Mouse (Mus musculus): Measurements from ENCODE around the gene Elf4. TPM values are rescaled to one million over a fixed set of nuclear protein-coding genes. Genes with fewer than 3 reads are reported as not detected.

The Elf4 gene
- polyA plus RNA-seq, 1 experiment, result not detected

- Histone ChIP-seq H3K4me3 (ENCODE audit: insufficient read depth, low read depth, low read length) (no peak overlapping the region), H3K27ac (ENCODE audit: insufficient read depth, low read depth, low read length) (no peak overlapping the region), H3K4me1 (ENCODE audit: control insufficient read depth, insufficient read depth, low read length) (peaks cover 10% of the 10 kb centered on the region)
- TF ChIP-seq CTCF (IDR thresholded peaks at IDR 0.05; ENCODE audit: insufficient read depth, low read depth, low read length), result no peak
- TF ChIP-seq POLR2A (IDR thresholded peaks at IDR 0.05; ENCODE audit: insufficient read depth, low read depth, low read length), result no peak
- WGBS, result 78% methylated on average over 4 of the region's 4 CpGs
These were observed 1.9 kb downstream of the Elf4 start for GRCm38 (mm10) chrX:48461006-48461405.

GRCm38 (mm10) chrX:48460496-48460895 lies 2.4 kb downstream of the Elf4 start:
- no peak for TF ChIP-seq CTCF (IDR thresholded peaks at IDR 0.05; ENCODE audit: insufficient read depth, low read depth, low read length)
- no peak for TF ChIP-seq POLR2A (IDR thresholded peaks at IDR 0.05; ENCODE audit: insufficient read depth, low read depth, low read length)
- Histone ChIP-seq H3K27ac (ENCODE audit: insufficient read depth, low read depth, low read length) (no peak overlapping the region), H3K4me1 (ENCODE audit: control insufficient read depth, insufficient read depth, low read length) (peaks cover 10% of the 10 kb centered on the region), H3K4me3 (ENCODE audit: insufficient read depth, low read depth, low read length) (no peak overlapping the region)
- WGBS, result 90% methylated on average over 7 of the region's 7 CpGs

GRCm38 (mm10) chrX:48456956-48457355 lies 6.0 kb downstream of the Elf4 start:
- TF ChIP-seq POLR2A (IDR thresholded peaks at IDR 0.05; ENCODE audit: insufficient read depth, low read depth, low read length), result no peak
- TF ChIP-seq CTCF (IDR thresholded peaks at IDR 0.05; ENCODE audit: insufficient read depth, low read depth, low read length), result no peak
- WGBS, result 70% methylated on average over 6 of the region's 6 CpGs
- Histone ChIP-seq H3K4me3 (ENCODE audit: insufficient read depth, low read depth, low read length) (no peak overlapping the region), H3K4me1 (ENCODE audit: control insufficient read depth, insufficient read depth, low read length) (peaks cover 6% of the 10 kb centered on the region; the same call in 1 of the 2 replicates), H3K27ac (ENCODE audit: insufficient read depth, low read depth, low read length) (no peak overlapping the region)

- 43% methylated on average over 9 of the region's 9 CpGs for WGBS
- TF ChIP-seq CTCF (IDR thresholded peaks at IDR 0.05; ENCODE audit: insufficient read depth, low read depth, low read length) (no peak), POLR2A (IDR thresholded peaks at IDR 0.05; ENCODE audit: insufficient read depth, low read depth, low read length) (no peak)
These were observed 7.9 kb downstream of the Elf4 start for GRCm38 (mm10) chrX:48455018-48455417.

GRCm38 (mm10) chrX:48454495-48454878 lies 8.4 kb downstream of the Elf4 start:
- Histone ChIP-seq H3K27ac (ENCODE audit: insufficient read depth, low read depth, low read length) (no peak overlapping the region), H3K4me1 (ENCODE audit: control insufficient read depth, insufficient read depth, low read length) (peaks cover 6% of the 10 kb centered on the region; the same call in 1 of the 2 replicates), H3K4me3 (ENCODE audit: insufficient read depth, low read depth, low read length) (peak overlapping the region; percentile 34)
- TF ChIP-seq POLR2A (IDR thresholded peaks at IDR 0.05; ENCODE audit: insufficient read depth, low read depth, low read length) (no peak), CTCF (IDR thresholded peaks at IDR 0.05; ENCODE audit: insufficient read depth, low read depth, low read length) (no peak)
- WGBS, result 27% methylated on average over 21 of the region's 21 CpGs

More at GRCm38 (mm10) chrX:48455018-48455417, 7.9 kb downstream of the Elf4 start:
- Histone ChIP-seq H3K4me1 (ENCODE audit: control insufficient read depth, insufficient read depth, low read length) (peaks cover 6% of the 10 kb centered on the region; the same call in 1 of the 2 replicates), H3K27ac (ENCODE audit: insufficient read depth, low read depth, low read length) (no peak overlapping the region), H3K4me3 (ENCODE audit: insufficient read depth, low read depth, low read length) (no peak overlapping the region)

- TF ChIP-seq CTCF (IDR thresholded peaks at IDR 0.05; ENCODE audit: insufficient read depth, low read depth, low read length), result no peak
- TF ChIP-seq POLR2A (IDR thresholded peaks at IDR 0.05; ENCODE audit: insufficient read depth, low read depth, low read length), result no peak
- no peak overlapping the region for H3K27ac ChIP-seq (ENCODE audit: insufficient read depth, low read depth, low read length)
- peaks cover 6% of the 10 kb centered on the region; the same call in 1 of the 2 replicates for H3K4me1 ChIP-seq (ENCODE audit: control insufficient read depth, insufficient read depth, low read length)
- peak overlapping the region; percentile 34 for H3K4me3 ChIP-seq (ENCODE audit: insufficient read depth, low read depth, low read length)
- 25% methylated on average over 74 of the region's 91 CpGs for WGBS
These were observed 9.0 kb downstream of the Elf4 start for GRCm38 (mm10) chrX:48453736-48454494.

- Histone ChIP-seq H3K27ac (ENCODE audit: insufficient read depth, low read depth, low read length) (no peak overlapping the region), H3K4me3 (ENCODE audit: insufficient read depth, low read depth, low read length) (peak overlapping the region; percentile 21), H3K4me1 (ENCODE audit: control insufficient read depth, insufficient read depth, low read length) (peaks cover 6% of the 10 kb centered on the region; the same call in 1 of the 2 replicates)
- 24% methylated on average over 60 of the region's 71 CpGs for WGBS
- no peak for TF ChIP-seq POLR2A (IDR thresholded peaks at IDR 0.05; ENCODE audit: insufficient read depth, low read depth, low read length)
- TF ChIP-seq CTCF (IDR thresholded peaks at IDR 0.05; ENCODE audit: insufficient read depth, low read depth, low read length), result no peak
These were observed 9.8 kb downstream of the Elf4 start for GRCm38 (mm10) chrX:48452931-48453673.

GRCm38 (mm10) chrX:48452231-48452890 lies 10.6 kb downstream of the Elf4 start:
- Histone ChIP-seq H3K4me3 (ENCODE audit: insufficient read depth, low read depth, low read length) (peak overlapping the region; percentile 21), H3K27ac (ENCODE audit: insufficient read depth, low read depth, low read length) (no peak overlapping the region), H3K4me1 (ENCODE audit: control insufficient read depth, insufficient read depth, low read length) (peaks cover 6% of the 10 kb centered on the region; the same call in 1 of the 2 replicates)
- WGBS, result 63% methylated on average over 9 of the region's 9 CpGs
- TF ChIP-seq POLR2A (IDR thresholded peaks at IDR 0.05; ENCODE audit: insufficient read depth, low read depth, low read length) (no peak), CTCF (IDR thresholded peaks at IDR 0.05; ENCODE audit: insufficient read depth, low read depth, low read length) (no peak)

All from olfactory bulb, adult 2 months (tissue).